Mouse (Mus musculus) natural killer cell, adult 2 months (primary cell): ENCODE measurements around the gene BC048671.

ENCODE experiments used
- DNase-seq, 2 experiments: peaks; one replicate each; pipeline ENCODE4 v3.0.0; 2022; ENCODE audit warnings: low spot score in 2 of 2

BC048671 gene

DNA sequence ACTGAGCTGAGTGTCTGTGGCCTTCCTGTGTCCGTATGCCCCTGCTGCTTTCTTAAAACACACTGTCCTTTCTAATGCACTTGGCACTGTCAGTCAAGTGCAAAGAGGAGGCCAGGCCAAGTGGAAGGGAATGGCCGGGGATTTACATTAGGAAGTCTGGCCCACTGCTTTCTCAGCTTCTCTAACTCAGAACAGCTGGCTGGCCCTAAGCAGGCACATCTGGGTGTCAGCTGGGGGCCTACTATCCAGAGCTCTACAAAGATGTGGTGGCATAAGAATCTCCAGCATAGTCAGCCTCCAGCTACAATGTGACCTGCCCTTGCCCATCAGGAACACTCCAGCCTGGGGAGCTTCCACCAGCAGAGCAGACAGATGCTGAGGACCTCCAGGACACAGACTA lies 49.0 kb downstream of the BC048671 start:
- no peak for DNase-seq
